Mouse (Mus musculus) right cerebral cortex, adult 18-20 months (tissue): ENCODE measurements around the gene Dbnl.
A peak's percentile ranks its signal among the peaks of the same experiment; 100 is the strongest.

ENCODE experiments used
- DNase-seq: peaks from one replicate; pipeline ENCODE4 v3.0.0; 2022; ENCODE audit warnings: mixed read lengths

Dbnl gene

DNA sequence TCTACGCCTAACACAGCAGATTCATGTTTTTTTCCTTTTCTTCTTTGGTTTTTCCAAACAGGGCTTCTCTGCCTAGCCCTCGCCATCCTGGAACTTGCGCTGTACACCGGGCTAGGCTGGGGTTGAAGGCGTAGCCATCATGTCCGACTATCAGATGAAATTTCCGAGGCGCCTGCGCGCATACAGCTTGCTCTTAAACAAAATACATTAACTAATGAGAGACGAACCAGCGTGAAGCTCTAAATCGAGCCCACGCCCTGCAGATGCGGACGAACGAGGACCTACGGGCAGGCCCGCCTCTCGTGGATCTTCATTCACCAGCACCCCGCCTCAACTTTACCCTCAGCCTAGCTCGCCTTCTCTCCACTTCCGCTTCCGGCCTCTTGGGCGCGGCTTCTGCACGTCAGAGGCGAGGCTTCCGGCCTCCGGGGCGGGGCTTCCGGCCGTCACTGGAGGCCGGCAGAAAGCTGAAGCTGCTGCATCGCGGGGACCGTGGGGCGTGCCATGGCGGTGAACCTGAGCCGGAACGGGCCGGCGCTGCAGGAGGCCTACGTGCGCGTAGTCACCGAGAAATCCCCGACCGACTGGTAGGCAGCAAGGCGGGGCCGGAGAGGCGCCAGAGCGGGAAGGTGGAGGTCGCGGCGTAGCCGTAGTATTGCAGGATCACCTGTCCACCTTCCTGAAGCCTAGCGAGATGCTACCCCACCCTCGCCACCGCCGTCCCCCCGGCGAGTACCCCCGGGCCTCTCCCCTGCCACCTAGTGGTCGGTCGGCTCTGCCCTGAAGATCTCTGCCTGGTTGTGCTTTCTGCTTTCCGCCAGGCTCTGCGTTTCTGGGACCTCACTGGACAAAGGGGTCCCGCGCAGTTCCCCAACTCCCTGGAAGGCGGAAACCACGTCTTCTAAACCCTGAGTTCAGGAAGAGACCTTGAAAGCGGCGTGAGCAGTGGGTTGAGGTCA lies at the start of gene Dbnl:
Gene Dbnl (plus strand): TSS at position 433 of the 959 bp plus-strand sequence.
- DNase-seq: peak; percentile 97

DNA sequence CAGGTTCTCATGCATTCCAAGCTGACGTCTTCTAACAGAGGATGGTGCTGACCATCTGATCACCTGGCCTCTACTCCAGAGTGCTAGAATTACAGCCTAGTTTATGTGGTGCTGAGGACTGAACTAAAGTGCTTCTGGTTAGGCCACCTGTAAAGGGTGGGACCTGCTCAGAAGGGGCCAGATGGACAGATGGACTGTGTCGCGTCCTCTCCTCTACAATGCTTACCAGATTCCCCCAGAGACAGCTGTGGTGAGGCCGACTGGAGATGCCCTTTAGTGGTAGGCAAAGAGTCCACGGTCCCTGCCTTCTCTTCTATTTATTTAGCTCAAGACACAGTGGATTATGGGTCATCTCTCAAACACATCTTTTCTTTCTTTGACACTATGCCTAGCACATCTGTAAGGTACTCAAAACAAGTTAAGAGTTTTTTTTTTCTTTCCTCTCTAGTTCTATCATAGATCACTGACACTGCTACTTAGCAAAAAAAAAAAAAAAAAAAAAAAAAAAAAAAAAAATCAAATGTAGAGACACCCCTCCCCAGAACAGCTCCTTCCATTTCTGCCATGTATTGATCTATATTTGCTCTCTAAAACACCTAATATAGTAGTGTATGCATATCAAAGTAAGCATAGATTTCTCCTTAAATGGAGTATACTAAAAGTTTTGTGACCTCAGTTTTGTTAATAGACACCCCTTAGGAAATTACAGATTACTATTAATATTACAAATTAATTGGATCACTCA lies 49.2 kb upstream of the Dbnl start:
- no peak for DNase-seq

DNA sequence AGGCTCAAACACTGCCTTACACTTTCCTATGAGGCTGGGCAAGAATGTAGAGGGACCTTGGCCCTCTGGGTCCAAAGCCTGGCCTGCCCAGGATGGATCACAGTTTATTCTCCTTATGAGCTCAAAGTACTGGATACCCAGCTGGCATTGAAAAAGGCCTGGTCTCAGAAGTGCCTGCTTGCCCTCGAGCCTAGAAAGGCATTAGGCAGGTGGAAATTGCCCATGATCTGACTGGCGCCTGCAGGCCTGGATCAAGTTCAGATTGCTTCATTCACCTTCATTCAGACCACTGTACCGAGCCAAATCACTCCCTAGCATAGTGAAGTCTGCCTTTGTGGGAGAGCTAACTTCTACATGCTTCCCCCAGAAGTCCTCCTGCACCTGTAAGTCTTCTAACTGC lies 48.4 kb upstream of the Dbnl start:
- no peak for DNase-seq

DNA sequence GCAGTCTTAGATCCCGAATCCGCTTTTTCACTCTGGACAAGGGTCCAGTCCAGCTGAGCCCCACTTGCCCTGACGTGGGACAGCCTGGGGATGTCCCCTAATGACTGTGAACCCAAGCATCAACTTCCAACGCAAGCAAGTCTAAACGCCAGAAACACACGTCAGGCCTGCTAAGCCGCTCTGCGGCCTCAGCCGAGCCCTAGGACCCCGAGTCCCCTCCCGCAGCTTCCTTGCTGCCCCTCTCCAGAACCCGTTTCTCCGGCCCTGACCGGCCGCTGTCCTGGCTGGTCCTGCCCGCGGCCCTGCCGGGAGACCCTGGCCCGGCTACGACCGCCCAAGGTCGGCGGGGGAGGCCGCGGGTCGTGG lies 47.7 kb upstream of the Dbnl start:
- DNase-seq: no peak

DNA sequence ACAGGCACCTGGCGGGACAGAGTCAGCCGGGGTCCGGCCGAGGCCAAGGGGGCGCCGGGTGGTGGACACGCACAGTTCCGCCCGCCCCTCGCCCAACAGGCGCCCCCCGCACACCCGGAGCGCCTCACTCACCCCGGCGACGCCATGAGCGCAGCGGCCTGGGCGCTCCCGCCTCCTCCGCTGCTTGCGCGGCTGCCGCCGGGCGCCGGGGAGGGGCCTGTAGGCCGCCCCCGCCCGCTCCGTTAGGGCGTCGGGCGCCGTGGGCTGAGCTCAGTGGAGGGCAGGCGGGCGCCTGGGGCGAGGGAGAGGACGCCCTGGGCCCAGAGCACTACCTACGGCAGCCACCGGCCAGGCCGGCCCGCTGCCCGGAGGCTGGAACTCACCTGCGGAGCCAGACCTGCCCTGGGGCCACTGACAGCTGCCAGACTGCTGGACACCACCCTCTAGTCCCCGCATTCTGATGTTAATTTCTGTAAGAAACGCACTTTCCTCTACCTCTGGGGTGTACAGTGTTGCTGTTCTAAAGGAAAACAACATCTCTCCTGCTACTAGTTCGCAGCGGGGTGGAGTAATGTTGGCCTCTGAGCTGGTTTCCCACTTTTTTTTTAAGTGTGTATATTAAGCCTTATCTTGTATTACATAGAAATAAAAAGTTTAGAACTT lies 47.2 kb upstream of the Dbnl start:
- DNase-seq: peak; percentile 85

DNA sequence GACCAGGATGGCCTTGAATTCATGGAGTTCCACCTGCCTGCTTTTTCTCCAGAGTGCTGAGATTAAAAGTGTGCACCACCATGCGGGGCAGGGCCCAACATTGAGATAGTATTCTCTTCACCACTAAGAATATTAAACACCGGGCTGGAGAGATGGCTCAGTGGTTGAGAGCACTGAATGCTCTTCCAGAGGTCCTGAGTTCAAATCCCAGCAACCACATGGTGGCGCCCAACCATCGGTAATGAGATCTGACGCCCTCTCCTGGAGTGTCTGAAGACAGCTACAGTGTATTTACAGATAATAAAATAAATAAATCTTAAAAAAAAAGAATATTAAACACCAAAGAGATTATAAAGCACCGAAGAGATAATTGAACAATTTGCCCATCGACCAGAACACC lies 46.2 kb upstream of the Dbnl start:
- DNase-seq: no peak

DNA sequence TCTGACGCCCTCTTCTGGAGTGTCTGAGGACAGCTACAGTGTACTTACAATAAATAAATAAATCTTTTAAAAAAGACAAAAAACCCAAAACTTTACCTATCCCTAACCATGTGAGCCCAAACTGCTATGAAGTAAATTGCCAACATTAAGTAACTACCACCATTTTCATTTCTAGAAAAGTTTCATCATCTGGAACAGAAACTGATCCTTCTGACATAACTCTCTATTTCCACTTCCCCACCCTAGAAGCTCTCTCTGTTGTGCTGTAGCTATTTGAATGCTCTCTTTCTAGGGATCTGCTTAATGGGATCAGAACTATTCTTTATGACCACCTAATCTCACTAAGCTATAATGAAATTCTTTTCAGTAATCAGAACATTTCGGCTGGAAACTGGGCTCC lies 43.3 kb upstream of the Dbnl start:
- DNase-seq: no peak

DNA sequence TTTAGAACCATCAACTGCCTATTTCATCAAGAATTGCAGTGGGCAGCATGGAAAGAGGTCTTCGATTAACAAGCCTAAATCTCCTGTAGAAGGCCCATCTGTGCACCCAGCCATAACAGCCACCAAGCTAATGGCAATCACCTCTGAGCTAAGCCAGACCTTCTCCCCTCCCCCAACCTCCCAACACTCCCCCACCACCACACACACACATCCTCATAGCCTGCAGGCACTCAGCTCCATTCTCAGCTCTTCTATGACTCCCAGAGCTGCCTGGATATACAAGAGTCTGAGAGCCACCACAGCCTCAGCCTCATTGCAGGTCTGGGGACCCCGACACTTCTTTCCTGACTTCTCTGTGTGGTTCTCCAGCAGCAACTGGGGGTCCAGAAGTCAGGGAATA lies 34.5 kb upstream of the Dbnl start:
- no peak for DNase-seq

DNA sequence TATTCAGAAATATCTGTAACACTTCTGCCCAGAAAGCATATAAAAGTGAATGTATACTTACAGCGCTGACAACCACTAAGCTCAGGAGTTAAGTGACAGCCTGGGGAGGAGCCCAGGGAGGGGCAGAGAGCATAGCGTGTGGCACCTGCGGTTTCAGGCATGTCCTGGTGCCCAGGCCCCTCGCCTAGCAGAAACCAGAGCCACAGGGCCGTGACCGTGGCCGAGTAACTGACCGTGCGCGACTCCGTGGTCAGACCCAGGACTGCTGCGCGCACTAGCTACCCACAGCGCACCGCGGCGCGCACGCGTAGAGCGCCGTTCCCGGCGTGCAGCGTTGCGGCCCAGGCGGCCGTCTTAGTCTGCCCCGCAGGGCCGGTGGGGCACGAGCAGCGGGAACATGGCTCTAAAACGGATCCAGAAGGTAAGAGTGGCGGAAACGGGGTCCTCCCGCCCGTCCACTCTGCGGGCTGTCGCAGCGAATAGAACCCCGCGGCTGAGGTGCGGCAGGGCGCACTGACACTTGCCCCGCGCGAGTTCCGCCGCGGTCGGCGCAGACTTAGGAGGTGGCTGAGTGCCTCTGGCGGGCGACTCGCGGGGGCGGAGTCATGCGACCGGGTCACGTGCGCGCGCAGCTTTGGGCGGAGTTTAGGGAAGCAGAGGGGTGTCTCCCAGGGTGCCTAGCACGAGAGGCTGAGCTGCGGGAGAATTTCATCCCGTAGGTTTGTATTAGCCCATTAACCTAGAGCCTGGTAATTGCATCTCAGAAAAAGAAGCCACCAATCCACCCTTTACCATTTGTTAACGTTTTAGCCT lies 26.3 kb upstream of the Dbnl start, which contains the start of gene Urgcp:
Gene Urgcp (minus strand): TSS at position 557 of the 813 bp plus-strand sequence.
- peak; percentile 92 for DNase-seq

DNA sequence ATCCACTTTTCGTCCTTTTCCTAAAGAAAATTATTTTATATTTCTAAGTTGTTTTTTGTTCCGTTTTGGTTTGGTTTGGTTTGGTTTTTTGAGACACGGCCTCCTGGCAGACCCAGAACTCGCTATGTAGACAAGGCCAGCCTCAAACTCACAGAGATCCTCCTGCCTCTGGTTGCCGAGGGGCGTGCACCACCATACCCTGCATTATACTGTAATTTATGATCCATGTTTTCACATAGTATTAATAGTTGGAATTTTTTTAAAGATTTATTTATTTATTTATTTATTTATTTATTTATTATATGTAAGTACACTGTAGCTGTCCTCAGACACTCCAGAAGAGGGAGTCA lies 25.7 kb upstream of the Dbnl start:
- DNase-seq: no peak

DNA sequence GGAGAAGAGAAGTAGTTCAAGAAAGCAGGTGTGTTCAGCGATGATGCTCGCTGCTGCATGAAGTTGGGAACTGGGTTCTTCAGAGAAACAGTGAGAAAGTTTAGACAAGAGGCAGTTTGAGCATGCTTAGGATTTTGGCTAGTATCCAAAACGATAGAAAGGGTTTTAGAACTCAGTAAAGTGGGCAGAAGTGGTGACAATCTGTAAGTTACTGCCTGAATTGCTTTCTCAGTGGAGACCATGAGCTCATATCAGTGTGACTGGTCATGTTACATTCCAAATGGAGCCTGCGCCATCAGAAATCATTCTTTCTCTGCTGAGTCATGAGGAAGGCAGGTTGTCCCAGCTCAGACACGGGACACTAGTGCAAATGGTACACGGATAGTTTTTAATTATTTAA lies 22.3 kb upstream of the Dbnl start:
- no peak for DNase-seq

DNA sequence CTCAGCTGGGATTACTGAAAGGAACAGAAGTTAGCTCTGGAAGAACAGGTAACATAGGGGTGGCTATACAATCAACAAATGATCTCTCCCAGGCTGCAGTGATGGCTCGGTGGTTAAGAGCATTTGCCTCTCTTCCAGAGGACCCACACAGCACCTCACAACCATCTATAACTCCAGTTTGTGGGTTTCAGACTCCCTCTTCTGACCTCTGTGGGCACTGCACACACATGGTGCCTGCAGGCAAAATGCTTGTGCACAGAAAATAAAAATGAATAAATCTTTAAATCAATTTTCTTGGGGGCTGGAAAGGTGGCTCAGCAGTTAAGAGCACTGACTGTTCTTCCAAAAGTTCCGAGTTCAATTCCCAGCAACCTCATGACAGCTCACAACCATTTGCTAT lies 9.8 kb upstream of the Dbnl start:
- no peak for DNase-seq

DNA sequence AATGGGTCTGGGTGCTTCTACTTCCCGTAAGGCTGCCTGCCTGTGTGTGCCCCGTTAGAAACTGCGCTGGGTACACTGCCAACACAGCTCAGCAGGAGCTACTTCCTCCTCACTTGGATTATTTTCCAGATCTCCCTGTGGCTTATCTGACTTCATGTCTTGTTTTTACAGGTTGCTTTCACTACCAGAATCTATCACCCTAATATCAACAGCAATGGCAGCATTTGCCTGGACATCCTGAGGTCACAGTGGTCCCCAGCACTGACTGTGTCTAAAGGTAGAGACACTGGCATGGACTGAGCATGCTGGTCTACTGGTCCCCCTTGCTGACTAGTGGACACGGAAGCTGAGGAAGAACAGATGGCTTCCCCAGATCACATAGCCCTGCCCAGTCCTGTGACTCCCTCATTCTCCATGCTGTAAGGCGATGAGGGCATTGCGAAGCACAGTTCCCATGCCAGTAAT lies 8.2 kb upstream of the Dbnl start:
- no peak for DNase-seq

DNA sequence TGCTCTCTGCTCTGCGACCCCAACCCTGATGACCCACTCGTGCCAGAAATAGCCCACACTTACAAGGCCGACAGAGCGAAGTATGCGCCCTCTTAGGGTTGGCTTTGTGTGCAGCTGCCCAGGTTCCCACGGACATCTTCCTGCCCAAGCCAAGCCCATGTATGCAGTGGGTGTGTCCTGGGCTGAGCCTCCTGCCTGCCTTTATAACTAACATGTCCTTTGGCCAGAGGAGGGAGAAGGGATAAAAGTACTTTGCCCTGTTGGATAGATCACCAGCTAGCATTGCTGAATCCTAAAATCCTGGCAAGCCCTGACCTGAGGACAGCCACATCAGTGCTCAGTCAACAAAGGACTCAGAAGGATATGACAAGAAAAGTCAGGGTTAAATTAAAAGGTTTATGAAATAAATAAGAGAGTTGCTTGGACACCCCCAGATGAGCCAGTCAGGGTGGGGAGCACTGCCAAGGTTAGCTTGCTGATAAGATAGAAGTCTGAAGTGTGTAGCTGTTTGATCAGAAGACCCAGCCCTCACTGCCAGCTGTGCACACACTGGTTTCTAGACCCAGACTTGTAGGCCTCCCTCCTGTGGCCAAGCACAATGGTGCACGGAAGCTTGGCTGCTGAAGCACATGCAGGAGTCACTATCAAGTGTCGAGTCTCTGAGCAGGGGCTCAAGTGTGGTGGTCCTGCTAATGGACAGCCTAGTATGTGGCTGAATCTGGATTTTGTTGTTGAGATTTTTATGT lies 5.9 kb upstream of the Dbnl start:
- no peak for DNase-seq

DNA sequence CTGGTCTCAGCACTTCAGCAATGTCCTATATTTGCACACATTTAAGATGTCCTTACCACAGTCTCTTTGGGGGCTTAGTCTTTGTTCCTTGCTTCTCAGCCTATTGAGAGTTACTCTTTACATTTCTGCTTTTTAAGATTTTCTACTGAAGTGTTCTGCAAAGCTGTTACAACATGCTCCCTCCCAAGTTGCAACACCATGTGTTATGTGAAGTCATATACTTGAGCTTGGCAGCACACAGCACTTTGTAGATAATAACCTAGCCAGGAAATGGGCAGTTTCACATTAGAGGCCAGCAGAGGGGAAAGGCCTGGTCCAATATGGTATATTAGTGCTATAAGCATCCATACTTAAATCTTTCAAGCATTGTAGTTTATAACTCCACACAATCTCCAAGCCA lies 2.6 kb upstream of the Dbnl start:
- no peak for DNase-seq

DNA sequence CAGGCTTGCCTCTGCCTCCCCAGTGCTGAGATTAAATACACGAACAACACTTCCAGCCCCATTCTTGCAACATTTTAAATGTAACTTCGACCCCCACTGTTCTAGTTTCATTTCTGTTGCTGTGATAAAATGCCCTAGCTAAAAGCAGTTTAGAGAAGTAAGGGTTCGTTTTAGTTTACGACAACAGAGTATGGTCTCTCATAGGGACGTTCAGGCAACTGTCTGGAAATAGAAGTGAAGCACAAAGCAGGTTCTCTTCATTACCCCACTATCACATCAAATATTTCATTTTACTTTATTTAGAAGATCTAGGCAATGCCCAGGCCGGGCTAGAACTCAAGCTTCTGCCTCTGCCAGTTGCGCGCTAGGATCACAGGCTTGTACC lies 625 bp upstream of the Dbnl start:
- DNase-seq: no peak

DNA sequence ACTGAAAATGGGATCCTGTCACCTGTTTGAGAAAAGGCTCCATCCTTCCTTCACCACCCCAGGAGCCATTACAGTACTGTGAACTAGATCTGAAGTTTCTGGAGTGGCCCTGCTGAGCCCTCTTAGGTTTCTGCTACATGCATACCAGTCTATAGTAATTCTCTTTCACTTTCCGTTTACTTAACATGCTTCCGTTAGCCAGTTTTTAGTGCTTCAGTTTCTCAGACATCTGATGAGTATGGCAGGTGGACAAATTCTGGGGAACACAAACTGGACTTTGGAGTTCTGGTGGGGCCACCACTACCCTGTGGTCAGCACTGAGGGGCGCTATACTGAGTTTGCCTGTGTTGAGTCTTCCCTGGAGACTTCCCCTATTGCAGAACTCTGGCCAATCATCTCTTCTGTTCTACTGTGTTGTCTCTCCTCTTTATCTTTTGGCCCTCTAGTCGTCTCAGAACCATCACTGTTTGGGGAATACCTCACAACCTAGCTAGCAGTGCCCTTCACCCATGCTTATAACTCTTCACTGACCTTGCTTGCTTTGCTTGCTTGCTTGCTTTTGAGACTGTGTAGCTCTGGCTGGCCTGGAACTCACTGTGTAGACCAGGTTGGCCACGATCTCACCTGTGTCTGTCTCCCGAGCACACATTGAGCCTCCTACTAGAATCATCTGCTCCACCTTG lies 924 bp downstream of the Dbnl start:
- DNase-seq: no peak

DNA sequence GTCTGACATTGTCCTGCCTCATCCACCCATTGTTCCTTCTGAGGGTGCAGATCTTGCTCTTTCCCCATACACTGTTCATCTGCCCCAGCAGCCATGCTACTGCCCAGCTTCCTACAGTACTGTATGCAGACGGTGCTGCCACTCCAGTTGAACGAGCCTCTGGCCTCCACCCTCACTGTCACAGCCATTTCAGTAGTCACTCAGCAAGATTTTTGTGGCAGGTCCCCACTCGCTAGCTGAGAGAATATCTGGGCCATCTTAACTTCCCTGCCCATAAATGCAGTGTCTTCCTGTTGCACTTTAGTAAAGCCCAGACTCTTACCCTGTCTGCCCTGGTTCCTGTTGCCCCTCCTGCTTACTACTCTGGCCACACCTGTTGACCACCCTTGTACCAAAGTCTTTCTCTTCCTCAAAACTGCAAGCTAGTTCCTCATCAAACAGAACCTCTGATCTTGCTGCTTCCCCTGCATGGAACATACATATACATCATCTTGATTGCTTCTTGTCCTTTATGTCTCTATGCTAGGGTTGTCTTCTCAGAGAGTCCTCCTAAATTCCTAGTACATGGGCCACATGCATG lies 1.6 kb downstream of the Dbnl start:
- no peak for DNase-seq

DNA sequence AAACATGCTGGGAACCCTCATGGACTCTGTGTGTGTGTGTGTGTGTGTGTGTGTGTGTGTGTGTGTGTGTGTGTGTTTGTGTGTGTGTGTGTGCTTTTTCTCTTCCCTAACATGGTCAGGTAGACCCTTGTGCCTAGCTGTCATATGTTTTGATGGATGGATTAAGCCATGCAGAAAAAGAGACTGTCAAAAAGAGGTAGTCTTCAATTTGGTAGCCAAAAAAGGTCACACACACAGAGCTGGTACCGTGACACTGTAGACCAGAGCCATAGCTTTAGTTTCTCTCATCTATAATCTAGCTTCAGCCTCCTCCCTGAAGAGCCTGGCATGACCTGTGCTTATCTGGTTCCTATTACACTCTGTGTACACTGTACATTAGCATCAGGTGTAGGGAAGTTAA lies 2.1 kb downstream of the Dbnl start:
- no peak for DNase-seq

DNA sequence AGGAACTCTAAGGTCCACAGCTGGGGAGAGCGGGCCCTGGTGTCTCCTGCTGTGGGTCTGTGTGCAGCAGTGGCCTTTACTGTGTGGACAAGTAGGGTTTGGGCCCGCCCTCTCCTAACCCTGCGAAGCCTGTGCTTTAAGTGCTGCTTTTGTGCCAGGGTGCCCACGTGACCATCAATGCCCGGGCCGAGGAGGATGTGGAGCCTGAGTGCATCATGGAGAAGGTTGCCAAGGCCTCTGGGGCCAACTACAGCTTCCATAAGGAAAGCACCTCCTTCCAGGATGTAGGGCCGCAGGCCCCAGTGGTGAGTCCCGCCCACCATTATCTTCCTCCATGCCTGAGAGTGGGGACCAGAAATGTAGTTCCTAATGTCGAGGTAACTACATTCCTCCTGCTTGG lies 7.0 kb downstream of the Dbnl start:
- no peak for DNase-seq

DNA sequence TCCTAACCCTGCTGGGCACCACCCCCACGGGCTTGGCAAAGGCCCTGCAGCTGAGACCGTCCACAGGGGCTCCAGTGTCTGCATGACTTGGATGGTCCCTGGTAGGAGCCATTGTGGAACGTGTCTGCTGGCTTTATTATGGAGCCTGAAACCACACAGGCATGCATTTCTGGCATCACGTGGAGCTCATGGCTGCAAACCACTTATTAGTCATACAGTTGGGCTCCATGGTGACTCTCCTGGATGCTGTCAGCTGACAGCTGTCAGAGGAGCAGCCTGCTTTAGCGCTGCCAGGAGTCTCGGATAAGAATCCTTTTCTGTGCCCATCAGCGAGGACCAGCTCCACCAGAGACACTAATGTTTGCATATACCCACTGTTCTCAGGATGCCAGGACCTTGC lies 7.4 kb downstream of the Dbnl start:
- peak; percentile 54 for DNase-seq
